Mouse (Mus musculus) embryonic facial prominence, embryonic 15.5 days (tissue): ENCODE results near the gene Olfr543. TPM values are rescaled to one million over a fixed set of nuclear protein-coding genes. Genes with fewer than 3 reads are reported as not detected.

Experiments
- ATAC-seq: fragments of 200-750 bp; cut with Nextera tagmentation; 2 replicates; pipeline ENCODE4 v1.8.0; 2017; ENCODE audit warnings: low read depth, moderate TSS enrichment; ENCODE audit not compliant: insufficient number of reproducible peaks, low FRiP score, low TSS enrichment
- H3K27ac ChIP-seq: fragments of 300-500 bp; sonication (generic); replicated peaks from 2 replicates; pipeline ENCODE4 v1.5.1; 2015; ENCODE audit warnings: mild to moderate bottlenecking, inconsistent platforms
- H3K27me3 ChIP-seq: fragments of 300-500 bp; sonication (generic); 2 replicates; pipeline ENCODE4 v1.6.1; 2015; ENCODE audit warnings: inconsistent platforms
- H3K36me3 ChIP-seq: fragments of 300-500 bp; sonication (generic); 2 replicates; pipeline ENCODE4 v1.6.1; 2015; ENCODE audit warnings: mild to moderate bottlenecking, inconsistent platforms
- H3K4me1 ChIP-seq: fragments of 300-500 bp; sonication (generic); 2 replicates; pipeline ENCODE4 v1.6.1; 2015; ENCODE audit warnings: inconsistent platforms
- H3K4me2 ChIP-seq: fragments of 300-500 bp; sonication (generic); replicated peaks from 2 replicates; pipeline ENCODE4 v1.6.1; 2015; ENCODE audit warnings: mild to moderate bottlenecking, inconsistent platforms
- H3K4me3 ChIP-seq: fragments of 300-500 bp; sonication (generic); replicated peaks from 2 replicates; pipeline ENCODE4 v1.5.1; 2015; ENCODE audit warnings: mild to moderate bottlenecking, inconsistent platforms
- H3K9ac ChIP-seq: fragments of 300-500 bp; sonication (generic); 2 replicates; pipeline ENCODE4 v1.6.1; 2015; ENCODE audit warnings: inconsistent platforms
- H3K9me3 ChIP-seq: fragments of 300-500 bp; sonication (generic); replicated peaks from 2 replicates; pipeline ENCODE4 v1.6.1; 2016; ENCODE audit warnings: inconsistent platforms
- WGBS: fragments of 180-500 bp; shearing (Covaris S2); methylation state at CpG from one replicate; pipeline ENCODE4 v1.1.7; 2015; 5-methylcytosine and 5-hydroxymethylcytosine counted together
- polyA plus RNA-seq: library from polyadenylated mRNA; unstranded; fragments of >200 nt; fragmentation: Nextera tagmentation; extraction: Ambion mirVana; gene quantifications from 2 replicates; pipeline ENCODE4 v1.2.1, GENCODE M21; 2015

The Olfr543 gene
- polyA plus RNA-seq, 1 experiment from 2014 or later = 0.51 TPM

DNA sequence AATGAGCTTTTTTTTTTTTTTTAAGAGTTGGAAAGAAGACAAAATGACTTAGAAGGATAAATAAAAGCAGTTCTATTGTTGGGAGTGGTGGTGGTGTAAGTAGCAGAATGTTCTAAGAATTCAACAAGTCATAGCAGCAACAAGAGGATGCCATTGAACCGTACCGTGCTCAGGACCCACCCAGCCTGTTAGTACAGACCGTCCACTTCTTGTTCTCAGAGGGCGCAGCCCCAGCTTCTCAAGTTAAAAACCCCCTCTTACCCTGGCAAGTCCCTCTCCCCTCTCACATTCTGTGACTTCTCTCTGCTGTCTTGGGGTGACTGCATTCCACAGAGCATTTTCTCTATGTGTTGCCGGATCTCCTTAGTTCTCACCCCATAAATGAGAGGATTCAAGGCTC, 4.9 kb downstream of the Olfr543 start:
- no peak for ATAC-seq
- H3K9ac ChIP-seq = no peak overlapping the region
- H3K4me3 ChIP-seq = no peak overlapping the region
- H3K27ac ChIP-seq = no peak overlapping the region
- H3K4me2 ChIP-seq = no peak overlapping the region
- no peaks in the 10 kb centered on the region for H3K36me3 ChIP-seq
- 81% methylated on average over 5 of the region's 5 CpGs for WGBS
- H3K9me3 ChIP-seq = no peaks in the 10 kb centered on the region
- H3K4me1 ChIP-seq = 0 out of 2 replicates have a peak, but pooled peaks cover 3% of the 10 kb centered on the region
- H3K27me3 ChIP-seq = no peaks in the 10 kb centered on the region

DNA sequence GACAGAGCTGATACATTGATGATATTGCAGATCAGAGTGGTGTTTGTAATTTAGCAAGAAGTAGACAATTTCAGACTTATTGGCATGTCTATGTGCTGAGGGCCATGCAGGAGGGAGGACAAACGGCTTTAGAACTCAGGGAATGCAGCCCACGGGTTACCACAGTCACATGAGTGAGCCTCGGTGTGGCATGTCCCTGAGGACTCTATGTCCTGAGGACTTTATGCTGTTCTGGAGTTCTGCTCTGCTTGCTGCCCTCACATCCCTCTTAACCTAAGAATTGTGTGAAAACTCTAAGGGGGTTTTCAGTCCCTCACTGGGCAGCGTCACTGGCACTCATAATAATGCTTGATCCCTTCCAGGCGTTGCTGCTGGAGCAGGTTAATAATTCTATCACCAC, 8.8 kb downstream of the Olfr543 start:
- Histone ChIP-seq H3K36me3 (peaks cover 9% of the 10 kb centered on the region), H3K27ac (no peak overlapping the region), H3K4me3 (no peak overlapping the region), H3K9ac (no peak overlapping the region), H3K9me3 (no peaks in the 10 kb centered on the region), H3K27me3 (no peaks in the 10 kb centered on the region), H3K4me1 (no peaks in the 10 kb centered on the region), H3K4me2 (no peak overlapping the region)
- ATAC-seq = no peak
- WGBS = 57% methylated on average over 5 of the region's 5 CpGs

DNA sequence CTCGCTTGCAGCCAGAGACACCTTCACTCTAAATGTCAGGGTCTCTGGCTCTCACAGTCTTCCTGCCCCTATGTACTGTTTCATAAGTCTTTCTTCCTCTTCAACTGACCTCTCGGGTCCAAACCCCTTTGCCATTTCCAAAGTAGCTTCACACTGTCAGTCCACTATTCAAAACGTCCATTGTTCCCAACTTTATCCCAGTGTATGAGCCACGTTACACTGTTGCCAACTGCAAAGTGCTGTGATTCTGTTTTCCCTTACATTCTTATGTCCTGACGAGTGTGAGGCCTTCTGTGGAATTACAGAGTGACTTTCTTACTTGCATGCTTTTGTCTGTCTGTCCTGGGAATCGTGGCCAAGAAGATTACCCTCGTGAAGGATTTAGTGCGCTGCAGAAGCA, 13.9 kb downstream of the Olfr543 start:
- peaks cover 58% of the 10 kb centered on the region for H3K36me3 ChIP-seq
- no peaks in the 10 kb centered on the region for H3K4me1 ChIP-seq
- no peak for ATAC-seq
- H3K9me3 ChIP-seq = no peaks in the 10 kb centered on the region
- H3K27ac ChIP-seq = no peak overlapping the region
- no peak overlapping the region for H3K9ac ChIP-seq
- 83% methylated on average over 8 of the region's 8 CpGs for WGBS
- no peak overlapping the region for H3K4me2 ChIP-seq
- H3K4me3 ChIP-seq = no peak overlapping the region
- no peaks in the 10 kb centered on the region for H3K27me3 ChIP-seq

DNA sequence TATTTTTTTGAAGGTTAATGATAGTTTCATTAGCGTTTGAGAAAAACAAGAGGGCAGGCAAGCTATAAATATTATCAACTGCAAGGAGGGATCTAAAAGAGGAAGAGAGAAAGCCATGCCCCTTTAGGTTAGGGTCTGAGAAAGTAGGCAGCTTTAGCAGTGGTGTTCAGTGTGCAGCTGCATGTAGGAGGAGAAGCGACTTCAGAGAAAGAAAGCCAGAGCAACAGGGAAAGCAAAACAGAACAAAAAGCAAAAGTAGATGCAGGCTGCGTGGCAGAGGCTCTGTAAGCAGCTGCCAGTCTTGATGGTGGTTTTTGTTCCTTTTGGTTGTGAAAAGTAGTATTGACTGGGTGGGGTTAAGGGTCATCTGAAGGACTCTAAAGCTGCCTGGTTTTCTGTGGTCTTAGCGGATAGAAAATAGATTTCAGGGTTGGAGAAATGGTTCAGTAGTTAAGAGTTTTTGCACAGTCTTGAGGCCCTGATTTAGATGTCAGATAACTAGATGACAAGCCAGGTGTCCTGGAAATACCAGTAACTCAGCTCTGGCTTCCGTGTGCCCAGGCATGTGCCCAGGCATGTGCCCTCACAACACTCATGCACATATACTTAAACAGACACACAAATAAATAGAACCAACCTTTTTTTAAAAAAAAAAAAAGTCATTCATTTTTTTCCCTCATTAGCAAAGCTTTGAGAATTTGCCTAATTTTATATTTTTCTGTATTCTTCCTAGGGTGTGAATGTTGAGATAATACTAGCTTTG, 22.7 kb downstream of the Olfr543 start:
- no peak overlapping the region for H3K4me3 ChIP-seq
- WGBS = 80% methylated on average over 5 of the region's 5 CpGs
- peaks cover 77% of the 10 kb centered on the region for H3K36me3 ChIP-seq
- no peak overlapping the region for H3K9ac ChIP-seq
- no peaks in the 10 kb centered on the region for H3K27me3 ChIP-seq
- no peak overlapping the region for H3K27ac ChIP-seq
- no peaks in the 10 kb centered on the region for H3K9me3 ChIP-seq
- ATAC-seq = no peak
- H3K4me2 ChIP-seq = no peak overlapping the region
- no peaks in the 10 kb centered on the region for H3K4me1 ChIP-seq

DNA sequence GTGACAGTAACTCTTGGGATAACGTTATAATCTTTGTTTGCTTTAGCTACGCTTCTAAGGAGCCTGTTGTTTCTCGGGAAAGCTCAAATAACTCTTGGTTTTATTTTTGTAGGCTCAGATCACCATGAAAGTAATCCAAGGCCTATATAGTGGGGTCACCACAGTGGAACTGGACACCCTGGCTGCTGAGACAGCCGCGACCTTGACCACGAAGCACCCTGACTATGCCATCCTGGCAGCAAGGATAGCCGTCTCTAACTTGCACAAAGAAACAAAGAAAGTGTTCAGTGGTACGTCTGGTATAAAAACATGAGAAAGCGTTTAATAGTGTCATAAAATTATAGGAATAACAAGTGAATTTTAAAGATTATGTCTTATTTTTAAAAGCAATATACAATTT, 35.0 kb downstream of the Olfr543 start:
- no peak for ATAC-seq
- Histone ChIP-seq H3K27ac (no peak overlapping the region), H3K36me3 (peaks cover 39% of the 10 kb centered on the region), H3K4me3 (no peak overlapping the region), H3K27me3 (no peaks in the 10 kb centered on the region), H3K9ac (no peak overlapping the region), H3K4me2 (no peak overlapping the region), H3K4me1 (peaks cover 12% of the 10 kb centered on the region), H3K9me3 (no peaks in the 10 kb centered on the region)
- 89% methylated on average over 9 of the region's 9 CpGs for WGBS

DNA sequence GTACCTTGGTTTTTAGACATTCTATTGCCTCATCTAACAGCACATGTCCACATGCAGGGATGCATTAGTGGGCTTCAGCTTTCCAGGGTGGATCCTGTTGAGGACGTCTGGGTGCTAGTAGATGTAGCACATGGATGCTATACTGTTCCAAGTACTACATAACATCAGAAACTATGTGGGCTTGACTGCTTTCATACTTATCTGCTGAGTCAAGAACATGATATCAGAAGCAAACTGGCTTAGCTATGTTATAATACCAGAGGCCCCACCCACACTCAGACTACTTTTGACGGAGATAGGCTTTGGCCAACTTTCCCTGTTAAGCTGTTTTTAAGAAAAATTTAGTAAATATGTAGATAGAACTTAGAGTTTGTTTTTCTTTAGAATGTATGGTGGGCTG, 37.2 kb downstream of the Olfr543 start:
- no peak overlapping the region for H3K4me2 ChIP-seq
- ATAC-seq = no peak
- no peak overlapping the region for H3K4me3 ChIP-seq
- peaks cover 19% of the 10 kb centered on the region for H3K36me3 ChIP-seq
- WGBS = 76% methylated on average over 2 of the region's 2 CpGs
- H3K9ac ChIP-seq = no peak overlapping the region
- no peaks in the 10 kb centered on the region for H3K27me3 ChIP-seq
- H3K4me1 ChIP-seq = peaks cover 12% of the 10 kb centered on the region
- no peaks in the 10 kb centered on the region for H3K9me3 ChIP-seq
- H3K27ac ChIP-seq = no peak overlapping the region

DNA sequence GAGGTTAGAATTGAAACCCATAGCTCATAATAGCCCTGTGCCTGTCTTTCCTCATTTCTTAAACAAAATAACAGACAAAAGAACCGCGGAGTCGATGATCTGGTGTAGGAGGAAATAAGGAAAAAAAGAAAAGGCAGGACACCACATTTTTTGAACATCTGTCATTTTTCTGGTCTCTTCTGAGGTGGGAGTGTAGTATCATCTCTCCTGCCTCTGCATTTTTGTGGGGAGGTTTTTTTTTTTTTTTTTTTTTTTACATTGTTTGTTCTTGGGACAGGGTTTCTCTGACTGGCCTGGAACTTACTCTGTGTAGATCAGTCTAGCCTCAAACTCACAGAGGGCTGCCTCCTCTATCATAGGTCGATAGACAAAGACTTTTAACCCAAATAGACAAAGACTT, 39.0 kb downstream of the Olfr543 start:
- ATAC-seq = no peak
- 0% methylated on average over 4 of the region's 4 CpGs for WGBS
- peak overlapping the region; percentile 53 for H3K4me2 ChIP-seq

DNA sequence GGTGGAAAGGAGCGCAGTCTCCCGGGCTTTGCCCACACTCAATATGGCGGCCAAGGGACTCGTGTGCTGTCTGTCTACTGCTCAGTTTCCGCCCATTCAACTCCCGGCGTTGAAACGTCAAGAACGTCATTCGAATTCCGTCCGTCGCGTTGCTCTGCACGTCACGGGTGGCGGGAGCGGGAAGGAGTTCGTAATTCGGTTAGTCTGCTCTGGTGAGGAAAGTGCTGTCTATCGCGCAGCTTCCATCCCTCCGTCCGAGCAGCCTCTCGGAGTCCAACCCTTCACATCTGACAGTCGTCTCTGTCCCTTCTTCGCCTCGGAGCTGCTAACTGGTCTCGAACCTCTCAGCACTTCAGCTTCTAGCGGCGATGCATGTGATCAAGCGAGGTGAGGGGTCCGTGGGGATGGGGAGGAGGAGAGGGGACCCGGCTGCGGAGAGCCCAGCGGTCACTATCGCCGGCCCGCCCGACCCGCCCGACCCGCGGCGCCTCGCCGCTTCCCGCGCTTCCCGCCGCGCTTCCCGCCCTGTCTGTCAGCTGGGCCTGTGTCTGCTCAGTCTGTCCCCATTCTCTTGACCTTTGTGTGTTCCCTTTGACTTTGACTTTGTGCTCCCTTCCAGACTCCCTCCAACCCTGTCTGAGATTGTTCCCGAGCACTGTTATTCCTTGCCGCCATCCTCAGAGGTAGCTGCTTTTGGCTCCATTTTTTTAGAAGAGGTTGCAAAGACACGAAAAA, 39.7 kb downstream of the Olfr543 start, which contains the start of gene Rrm1:
Gene Rrm1 (plus strand): TSS at position 39 of the 735 bp plus-strand sequence.
- WGBS = under 1% methylated on average over 49 of the region's 56 CpGs

More for the DNA sequence above, 39.0 kb downstream of the Olfr543 start:
- Histone ChIP-seq H3K27ac (peak overlapping the region; percentile 85; the same call in 1 of the 2 replicates), H3K27me3 (0 out of 2 replicates have a peak, but pooled peaks cover 2% of the 10 kb centered on the region), H3K36me3 (peaks cover 10% of the 10 kb centered on the region), H3K9ac (peak overlapping the region; percentile 61), H3K4me1 (peaks cover 12% of the 10 kb centered on the region), H3K9me3 (no peaks in the 10 kb centered on the region), H3K4me3 (peak overlapping the region; percentile 66)

DNA sequence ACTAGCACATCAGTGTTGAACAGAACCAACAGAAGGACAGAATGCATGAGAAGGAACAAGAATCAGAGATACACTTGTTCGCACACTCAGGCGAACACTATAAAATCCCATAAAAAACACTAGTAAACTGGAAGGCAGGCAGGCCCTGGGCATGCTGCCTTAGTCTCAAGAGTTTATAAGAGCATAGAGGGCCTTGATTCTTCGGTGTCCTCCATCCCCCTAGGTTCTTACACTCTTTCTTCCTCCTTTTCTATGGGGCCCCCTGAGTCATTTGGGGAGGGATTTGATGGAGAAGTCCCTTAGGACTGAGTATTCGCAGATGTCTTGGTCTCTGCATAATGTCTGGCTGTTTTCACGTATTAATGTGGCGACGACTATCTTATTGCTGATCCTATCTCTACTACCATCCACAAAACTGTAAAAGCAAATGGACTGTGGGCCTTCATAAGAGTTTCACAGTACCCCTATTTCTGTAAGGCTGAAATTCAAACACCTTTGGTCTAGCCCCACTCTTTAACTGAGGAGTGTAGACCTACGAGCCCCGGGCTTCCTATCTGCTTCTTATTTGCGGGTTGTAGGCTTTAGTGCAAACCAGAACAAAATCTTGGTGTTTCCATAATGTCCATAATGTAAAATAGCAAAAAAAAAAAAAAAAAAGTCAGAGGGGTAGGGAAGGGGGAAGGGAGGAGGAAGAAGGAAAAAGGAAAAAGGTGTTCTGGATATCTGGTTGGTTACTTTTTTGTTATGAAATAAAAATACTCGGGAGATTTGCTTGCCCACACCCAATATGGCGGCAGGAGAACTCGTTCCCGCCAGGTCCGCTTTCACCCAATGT, 40.4 kb downstream of the Olfr543 start:
- Histone ChIP-seq H3K9me3 (no peaks in the 10 kb centered on the region), H3K4me3 (peak overlapping the region; percentile 66), H3K4me1 (peaks cover 12% of the 10 kb centered on the region), H3K36me3 (peaks cover 3% of the 10 kb centered on the region), H3K4me2 (peak overlapping the region; percentile 43), H3K27ac (0 out of 2 replicates have a peak overlapping the region, but pooled peaks have one; percentile 48), H3K27me3 (0 out of 2 replicates have a peak, but pooled peaks cover 2% of the 10 kb centered on the region), H3K9ac (no peak overlapping the region)
- no peak for ATAC-seq
- 52% methylated on average over 15 of the region's 15 CpGs for whole genome bisulfite sequencing

More for the DNA sequence above, 39.7 kb downstream of the Olfr543 start, which contains the start of gene Rrm1:
- Histone ChIP-seq H3K4me2 (peak within 1 kb of the TSS; percentile 53), H3K9me3 (no peaks in the 10 kb centered on the region), H3K36me3 (peaks cover 10% of the 10 kb centered on the region), H3K4me3 (peak within 1 kb of the TSS; percentile 66), H3K27me3 (0 out of 2 replicates have a peak, but pooled peaks cover 2% of the 10 kb centered on the region), H3K9ac (peak within 1 kb of the TSS; percentile 61), H3K27ac (peak within 1 kb of the TSS; percentile 85), H3K4me1 (peaks cover 12% of the 10 kb centered on the region)
- peak; percentile 98 for ATAC-seq

DNA sequence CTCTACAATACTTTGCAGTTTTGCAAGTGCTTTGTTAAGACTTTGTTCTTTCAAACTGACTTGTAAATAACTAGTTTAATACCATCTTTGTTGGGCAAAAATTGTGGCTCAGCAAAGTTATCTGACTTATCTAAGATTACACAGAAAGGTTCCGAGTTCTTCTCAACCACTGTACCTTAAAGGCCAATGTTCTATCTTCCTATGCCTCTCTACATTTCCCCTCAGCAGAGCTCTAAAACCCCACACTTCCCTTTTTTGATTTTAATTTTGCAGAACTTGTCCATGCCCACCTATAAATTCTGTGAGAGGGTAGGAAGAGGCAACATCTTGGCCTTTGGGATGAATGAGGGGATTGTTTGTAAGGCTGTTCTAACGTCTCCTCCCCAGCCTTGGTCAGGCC, 47.1 kb downstream of the Olfr543 start:
- H3K27me3 ChIP-seq = 0 out of 2 replicates have a peak, but pooled peaks cover 2% of the 10 kb centered on the region
- H3K9me3 ChIP-seq = no peaks in the 10 kb centered on the region
- no peak overlapping the region for H3K27ac ChIP-seq
- WGBS = 70% methylated on average over 2 of the region's 2 CpGs
- no peak overlapping the region for H3K4me3 ChIP-seq
- H3K9ac ChIP-seq = no peak overlapping the region
- peaks cover 5% of the 10 kb centered on the region; the same call in 1 of the 2 replicates for H3K36me3 ChIP-seq
- H3K4me1 ChIP-seq = no peaks in the 10 kb centered on the region
- ATAC-seq = no peak
- no peak overlapping the region for H3K4me2 ChIP-seq
